Mouse (Mus musculus) heart, embryonic 14.5 days (tissue): ENCODE results near the gene Rsg1. TPM values are rescaled to one million over a fixed set of nuclear protein-coding genes. Genes with fewer than 3 reads are reported as not detected.

Experiments
- ATAC-seq: fragments of 200-750 bp; cut with Nextera tagmentation; 2 replicates; pipeline ENCODE4 v1.8.0; 2017; ENCODE audit warnings: low read depth, moderate TSS enrichment; ENCODE audit not compliant: insufficient number of reproducible peaks, insufficient read depth, low FRiP score
- H3K27ac ChIP-seq, 2 experiments: fragments of 200-500 bp in 1 of 2; fragments of 300-500 bp in 1 of 2; sonication (generic) in 1 of 2; replicated peaks in 1 of 2; 2 replicates each; pipeline ENCODE4 v1.5.1; 2012 to 2014; ENCODE audit warnings: low read depth in 2 of 2, low read length in 2 of 2, control low read depth in 1 of 2, mild to moderate bottlenecking in 1 of 2, mixed read lengths in 1 of 2; ENCODE audit not compliant: control insufficient read depth in 1 of 2, insufficient read depth in 1 of 2
- H3K27me3 ChIP-seq: fragments of 300-500 bp; sonication (generic); 2 replicates; pipeline ENCODE4 v1.6.1; 2014; ENCODE audit warnings: mild to moderate bottlenecking, low read length, control low read depth; ENCODE audit not compliant: control insufficient read depth, insufficient read depth
- H3K36me3 ChIP-seq: fragments of 300-500 bp; sonication (generic); 2 replicates; pipeline ENCODE4 v1.6.1; 2014; ENCODE audit warnings: mild to moderate bottlenecking, control low read depth, low read length, mixed read lengths; ENCODE audit not compliant: control insufficient read depth, insufficient read depth
- H3K4me1 ChIP-seq, 2 experiments: fragments of 200-500 bp in 1 of 2; fragments of 300-500 bp in 1 of 2; sonication (generic) in 1 of 2; 2 replicates each; pipeline ENCODE4 v1.6.1; 2012 to 2014; ENCODE audit warnings: low read length in 2 of 2, control low read depth in 1 of 2, mixed read lengths in 1 of 2; ENCODE audit not compliant: control insufficient read depth in 2 of 2, insufficient read depth in 2 of 2
- H3K4me2 ChIP-seq: fragments of 300-500 bp; sonication (generic); 2 replicates; pipeline ENCODE4 v1.6.1; 2014; ENCODE audit warnings: mild to moderate bottlenecking, low read length
- H3K4me3 ChIP-seq, 2 experiments: fragments of 200-500 bp in 1 of 2; fragments of 300-500 bp in 1 of 2; sonication (generic) in 1 of 2; 2 replicates each; pipeline ENCODE4 v1.5.1; 2012 to 2014; ENCODE audit warnings: low read length in 2 of 2, mild to moderate bottlenecking in 2 of 2, control low read depth in 1 of 2, low read depth in 1 of 2, moderate library complexity in 1 of 2; ENCODE audit not compliant: control insufficient read depth in 1 of 2, insufficient read depth in 1 of 2
- H3K9ac ChIP-seq: fragments of 300-500 bp; sonication (generic); 2 replicates; pipeline ENCODE4 v1.6.1; 2014; ENCODE audit warnings: mild to moderate bottlenecking, low read length
- H3K9me3 ChIP-seq: fragments of 300-500 bp; sonication (generic); 2 replicates; pipeline ENCODE4 v1.6.1; 2016; ENCODE audit warnings: low read length, control low read depth; ENCODE audit not compliant: control insufficient read depth
- WGBS: fragments of 180-500 bp; shearing (Covaris S2); extraction: QIAGEN DNeasy Blood & Tissue Kit; methylation state at CpG from one replicate; pipeline ENCODE4 v1.1.7; 2014; 5-methylcytosine and 5-hydroxymethylcytosine counted together
- polyA plus RNA-seq: library from polyadenylated mRNA; unstranded; fragments of >200 nt; fragmentation: Nextera tagmentation; extraction: Ambion mirVana; gene quantifications from 2 replicates; pipeline ENCODE4 v1.2.1, GENCODE M21; 2014

The Rsg1 gene
- polyA plus RNA-seq, 1 experiment from 2014 or later, result 1.5 TPM

DNA sequence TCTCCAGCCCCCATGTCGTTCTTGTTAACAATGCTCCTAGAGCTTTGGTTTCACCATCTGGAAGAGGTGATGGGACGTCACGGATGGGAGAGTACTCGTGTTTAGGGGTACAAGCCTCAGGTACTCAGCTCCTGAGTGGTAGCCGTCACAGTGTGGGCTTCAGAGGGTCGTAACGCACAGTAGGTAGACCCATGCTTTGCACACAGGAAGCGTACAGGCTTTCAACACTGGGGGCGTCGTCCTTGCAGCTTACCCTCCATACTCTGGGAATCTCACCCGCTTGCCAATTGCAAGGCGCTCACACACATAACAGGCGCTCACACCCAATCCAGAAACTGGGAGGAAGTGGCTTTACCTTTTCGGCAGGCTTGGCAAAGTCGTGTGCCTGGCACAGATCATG, 28.1 kb downstream of the Rsg1 start:
- peaks cover 76% of the 10 kb centered on the region for H3K27me3 ChIP-seq
- ATAC-seq, result no peak
- peaks cover 31 to 39% of the 10 kb centered on the region in 2 experiments for H3K4me1 ChIP-seq
- no peaks in the 10 kb centered on the region for H3K36me3 ChIP-seq
- H3K9me3 ChIP-seq, result no peaks in the 10 kb centered on the region
- WGBS, result 25% methylated on average over 15 of the region's 15 CpGs
- no peak overlapping the region for H3K9ac ChIP-seq
- no peak overlapping the region for H3K4me2 ChIP-seq
- H3K27ac ChIP-seq, result no peak overlapping the region
- no peak overlapping the region for H3K4me3 ChIP-seq

- Histone ChIP-seq H3K4me2 (no peak overlapping the region), H3K9me3 (no peaks in the 10 kb centered on the region), H3K4me3 (no peak overlapping the region), H3K36me3 (no peaks in the 10 kb centered on the region), H3K9ac (no peak overlapping the region), H3K4me1 (peaks cover 39 to 48% of the 10 kb centered on the region in 2 experiments), H3K27me3 (peaks cover 79% of the 10 kb centered on the region), H3K27ac (no peak overlapping the region)
- no peak for ATAC-seq
- 16% methylated on average over 11 of the region's 11 CpGs for WGBS
These were observed 29.0 kb downstream of the Rsg1 start for GRCm38 (mm10) chr4:141242651-141243241.

DNA sequence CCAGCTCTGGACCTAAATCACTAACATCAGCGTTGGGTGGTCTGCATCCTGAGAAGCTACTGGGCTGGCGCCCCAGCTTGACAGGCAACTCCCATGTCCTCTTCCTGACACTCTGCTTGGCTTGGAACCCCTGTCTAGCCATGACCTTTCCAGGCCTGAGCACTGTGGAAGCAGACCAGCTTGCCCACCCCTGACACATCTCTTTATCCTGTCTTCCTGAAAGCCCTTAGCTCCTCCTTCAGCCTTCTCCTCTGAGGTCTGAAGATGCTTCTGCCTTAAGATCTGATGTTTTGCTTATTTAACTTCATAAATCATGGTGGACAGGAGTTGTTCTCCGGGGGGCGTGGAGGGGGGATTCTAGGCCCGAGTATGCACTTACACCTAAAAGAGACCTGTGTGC, 29.9 kb downstream of the Rsg1 start:
- Histone ChIP-seq H3K4me2 (no peak overlapping the region), H3K36me3 (no peaks in the 10 kb centered on the region), H3K4me3 (no peak overlapping the region), H3K9me3 (no peaks in the 10 kb centered on the region), H3K4me1 (peaks cover 41 to 50% of the 10 kb centered on the region in 2 experiments), H3K9ac (no peak overlapping the region), H3K27ac (no peak overlapping the region), H3K27me3 (peaks cover 81% of the 10 kb centered on the region)
- ATAC-seq, result no peak
- WGBS, result 61% methylated on average over 5 of the region's 5 CpGs

- H3K9me3 ChIP-seq, result no peaks in the 10 kb centered on the region
- peaks cover 38 to 43% of the 10 kb centered on the region in 2 experiments for H3K4me1 ChIP-seq
- no peak for ATAC-seq
- WGBS, result 58% methylated on average over 5 of the region's 5 CpGs
- no peak overlapping the region for H3K4me3 ChIP-seq
- no peak overlapping the region for H3K4me2 ChIP-seq
- H3K36me3 ChIP-seq, result no peaks in the 10 kb centered on the region
- no peak overlapping the region for H3K9ac ChIP-seq
- H3K27me3 ChIP-seq, result peaks cover 84% of the 10 kb centered on the region
- H3K27ac ChIP-seq, result peak overlapping the region in 1 of 2 experiments; percentile 50; a peak in 2 of 4 replicates
These were observed 30.6 kb downstream of the Rsg1 start for GRCm38 (mm10) chr4:141244401-141244800.

DNA sequence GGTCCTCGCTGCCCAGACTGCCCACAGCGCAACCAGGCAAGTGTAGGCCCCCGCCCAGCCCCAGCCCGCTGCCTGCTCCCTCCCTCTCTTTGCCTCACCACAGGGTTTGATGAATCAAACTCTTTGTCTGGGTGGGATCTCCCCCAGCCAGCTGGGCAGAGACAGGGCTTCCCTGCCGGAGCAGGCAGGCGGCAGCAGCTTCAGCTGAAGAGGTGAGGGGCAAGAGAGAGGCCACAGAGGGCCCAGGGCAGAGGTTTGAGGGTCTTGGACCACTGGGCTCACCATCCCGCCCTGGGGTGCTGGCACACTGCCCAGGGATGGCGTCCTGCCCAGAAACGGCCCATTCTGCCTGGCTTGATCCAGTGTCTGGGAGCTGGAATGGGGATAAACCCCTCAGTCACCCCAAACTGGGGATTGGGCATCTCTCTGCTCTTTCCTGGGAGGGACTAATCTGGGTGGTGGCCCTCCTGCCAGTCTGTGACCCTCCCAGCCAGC, 31.2 kb downstream of the Rsg1 start:
- Histone ChIP-seq H3K4me3 (no peak overlapping the region), H3K36me3 (no peaks in the 10 kb centered on the region), H3K9me3 (no peaks in the 10 kb centered on the region), H3K9ac (peak overlapping the region; percentile 6; the same call in 1 of the 2 replicates), H3K4me1 (peaks cover 33 to 38% of the 10 kb centered on the region in 2 experiments), H3K27me3 (peaks cover 85% of the 10 kb centered on the region), H3K4me2 (peak overlapping the region; percentile 0; the same call in 1 of the 2 replicates), H3K27ac (peak overlapping the region; percentile 33 to 50; a peak in 3 of 4 replicates)
- 22% methylated on average over 9 of the region's 9 CpGs for WGBS
- ATAC-seq, result no peak

GRCm38 (mm10) chr4:141246089-141246997, 32.6 kb downstream of the Rsg1 start:
- Histone ChIP-seq H3K36me3 (no peaks in the 10 kb centered on the region), H3K4me2 (peak overlapping the region; percentile 68), H3K27me3 (peaks cover 80% of the 10 kb centered on the region), H3K9me3 (no peaks in the 10 kb centered on the region), H3K27ac (peak overlapping the region in 1 of 2 experiments; percentile 34; a peak in 1 of 4 replicates), H3K4me3 (peak overlapping the region in 1 of 2 experiments; percentile 45; a peak in 2 of 4 replicates), H3K9ac (peak overlapping the region; percentile 56; the same call in 1 of the 2 replicates), H3K4me1 (peaks cover 30% of the 10 kb centered on the region in 2 experiments)
- WGBS, result 20% methylated on average over 24 of the region's 24 CpGs
- ATAC-seq, result no peak

DNA sequence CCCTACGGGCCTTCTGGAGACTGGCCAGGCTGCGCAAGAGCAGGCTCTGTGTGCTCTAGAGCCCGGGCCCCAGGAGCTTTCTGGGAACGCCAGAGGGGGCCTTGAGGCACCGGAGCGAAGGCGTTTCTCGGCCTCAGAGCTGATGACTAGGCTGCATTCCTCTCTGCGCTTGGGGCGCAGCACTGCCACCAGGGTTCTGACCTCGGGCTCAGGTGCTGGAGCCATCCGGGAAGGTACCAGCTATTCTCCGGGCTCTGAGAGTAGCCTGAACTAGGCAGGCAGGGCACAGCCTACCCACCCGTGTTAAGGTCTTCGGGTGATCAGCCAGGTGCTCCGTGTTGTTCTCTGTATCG, 33.2 kb downstream of the Rsg1 start:
- no peak overlapping the region for H3K27ac ChIP-seq
- 4% methylated on average over 17 of the region's 17 CpGs for WGBS

More for the DNA sequence above, 33.2 kb downstream of the Rsg1 start:
- Histone ChIP-seq H3K9me3 (no peaks in the 10 kb centered on the region), H3K4me2 (peak overlapping the region; percentile 68), H3K4me1 (peaks cover 30% of the 10 kb centered on the region in 2 experiments), H3K9ac (peak overlapping the region; percentile 56), H3K36me3 (no peaks in the 10 kb centered on the region), H3K27me3 (peaks cover 74% of the 10 kb centered on the region), H3K4me3 (peak overlapping the region; percentile 45 to 50)
- no peak for ATAC-seq
